Mouse (Mus musculus): ENCODE measurements at regions not wholly inside any gene's neighbourhood (a gene's known extent, or its start where the extent isn't known, plus 50 kb on each side); places are given as distances from the start of the nearest gene placed in this dataset.

DNA sequence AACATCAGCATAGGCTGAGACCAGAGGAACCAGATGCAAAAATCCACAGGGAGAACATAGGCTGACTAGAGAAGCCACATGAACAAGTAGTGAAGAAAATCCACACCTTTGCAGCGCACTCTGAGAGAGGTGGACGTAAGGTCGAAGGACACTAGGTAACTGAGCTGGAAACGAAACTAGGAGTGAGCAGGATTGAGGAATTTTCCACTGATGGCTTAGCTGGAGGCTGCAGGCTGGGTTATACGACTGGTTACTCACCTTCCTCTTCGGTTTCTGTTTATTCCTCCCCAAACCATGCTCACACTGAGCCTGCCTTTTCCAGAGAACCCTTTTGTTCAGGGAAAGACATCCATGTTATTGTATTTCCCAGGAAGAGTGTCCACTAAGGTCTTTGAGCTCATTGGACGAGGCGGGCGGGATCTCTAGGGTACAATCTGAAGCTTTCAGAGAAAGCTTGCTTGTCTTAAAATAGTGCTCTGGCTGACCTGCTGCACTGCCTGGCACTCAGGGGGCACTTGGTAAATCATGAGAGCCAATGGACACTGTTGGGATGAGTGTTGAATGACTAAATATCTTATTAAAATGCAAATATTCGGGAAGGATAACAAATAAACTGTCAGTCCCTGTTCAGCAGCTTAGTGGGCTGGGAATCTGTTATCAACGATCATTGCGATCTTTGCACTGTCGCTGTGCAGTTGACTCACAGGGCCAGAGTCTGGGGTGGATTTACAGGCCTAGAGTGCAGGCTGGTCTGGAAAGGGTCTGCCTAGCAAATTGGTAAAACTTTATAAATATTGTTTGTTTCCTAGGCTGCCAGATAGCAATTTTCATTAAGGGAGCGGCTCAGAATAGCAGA is 76.7 kb upstream of the Bbx start:
- no peak for DNase-seq (ENCODE audit: low spot score)
- Histone ChIP-seq H3K27me3 (ENCODE audit: insufficient read depth, poor library complexity, severe bottlenecking) (no peaks in the 10 kb centered on the region), H3K4me3 (no peak overlapping the region), H3K9me3 (no peaks in the 10 kb centered on the region), H3K27ac (no peak overlapping the region), H3K36me3 (no peaks in the 10 kb centered on the region), H3K4me1 (replicated peaks) (0 out of 2 replicates have a peak, but pooled peaks cover 6% of the 10 kb centered on the region)
- 76% methylated on average over 14 of the region's 14 CpGs for WGBS

DNA sequence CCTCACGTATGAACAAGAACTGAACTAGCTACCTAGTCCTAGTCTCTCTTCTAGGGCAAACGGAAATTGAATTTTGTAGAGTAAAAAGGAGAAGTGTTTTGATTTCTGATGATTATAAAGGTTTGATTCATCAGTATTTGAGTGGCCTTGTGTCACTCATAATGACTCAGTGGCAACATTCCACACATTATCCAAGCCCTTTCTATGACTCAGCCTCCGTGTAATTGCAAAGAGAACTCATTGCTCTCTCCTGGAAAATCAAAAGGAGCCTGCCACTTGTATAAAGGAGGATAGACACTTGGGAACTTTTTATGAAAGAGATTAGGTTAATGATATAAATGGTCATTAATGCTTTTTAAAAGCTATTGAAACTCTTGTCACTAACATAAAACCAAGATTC is 72.4 kb upstream of the Bbx start:
- WGBS = 73% methylated on average over 3 of the region's 3 CpGs
- 0 out of 2 replicates have a peak, but pooled peaks cover 6% of the 10 kb centered on the region for H3K4me1 ChIP-seq (replicated peaks)
- H3K27me3 ChIP-seq (ENCODE audit: insufficient read depth, poor library complexity, severe bottlenecking) = no peaks in the 10 kb centered on the region
- no peaks in the 10 kb centered on the region for H3K9me3 ChIP-seq
- H3K36me3 ChIP-seq = no peaks in the 10 kb centered on the region
- no peak overlapping the region for H3K4me3 ChIP-seq
- H3K27ac ChIP-seq = no peak overlapping the region
- no peak for DNase-seq (ENCODE audit: low spot score)

DNA sequence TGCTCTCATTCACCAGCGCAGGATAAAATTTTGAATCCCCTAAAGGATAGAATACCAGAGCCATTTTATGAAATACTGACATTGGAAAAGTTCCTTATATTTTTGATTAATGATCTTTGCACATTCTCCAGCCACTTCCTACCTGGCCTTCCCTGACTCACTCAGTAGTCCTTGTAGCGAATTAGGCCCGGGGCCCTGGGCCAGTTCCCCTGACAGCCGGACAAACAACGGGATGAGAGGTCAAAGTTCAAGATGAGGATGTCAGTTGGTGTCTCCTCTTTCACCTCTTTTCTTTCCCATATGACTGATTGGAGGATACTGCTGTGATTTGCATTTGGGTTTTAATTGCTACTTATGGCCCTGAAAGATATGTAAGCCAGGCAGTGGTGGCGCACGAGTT is 66.7 kb upstream of the Bbx start:
- Histone ChIP-seq H3K27me3 (ENCODE audit: insufficient read depth, poor library complexity, severe bottlenecking) (no peaks in the 10 kb centered on the region), H3K36me3 (no peaks in the 10 kb centered on the region), H3K27ac (no peak overlapping the region), H3K4me3 (no peak overlapping the region), H3K9me3 (no peaks in the 10 kb centered on the region), H3K4me1 (replicated peaks) (no peaks in the 10 kb centered on the region)
- DNase-seq (ENCODE audit: low spot score) = no peak
- WGBS = 71% methylated on average over 7 of the region's 7 CpGs

DNA sequence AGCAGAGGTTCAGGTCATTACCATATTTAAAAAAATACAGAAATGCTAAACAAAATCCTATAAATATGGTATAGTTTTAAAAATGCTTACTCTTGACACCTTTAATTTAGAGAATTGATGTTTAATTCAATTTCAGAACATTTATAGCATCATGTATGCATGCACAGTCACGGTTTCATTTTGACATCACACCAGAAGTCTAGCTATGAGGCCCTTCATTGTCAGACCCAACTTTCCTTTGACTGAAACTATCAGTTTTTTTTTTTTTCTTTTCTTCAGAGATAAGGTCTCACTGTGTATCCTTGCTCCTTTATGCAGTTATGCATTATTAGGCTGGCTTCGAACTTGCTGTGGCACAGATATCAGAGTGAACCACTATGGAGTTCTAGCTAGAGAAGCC is 61.5 kb upstream of the Bbx start:
- WGBS = 90% methylated on average over 2 of the region's 2 CpGs
- no peak for DNase-seq (ENCODE audit: low spot score)
- H3K9me3 ChIP-seq = no peaks in the 10 kb centered on the region
- no peaks in the 10 kb centered on the region for H3K36me3 ChIP-seq
- no peaks in the 10 kb centered on the region for H3K27me3 ChIP-seq (ENCODE audit: insufficient read depth, poor library complexity, severe bottlenecking)
- no peak overlapping the region for H3K27ac ChIP-seq
- H3K4me3 ChIP-seq = no peak overlapping the region
- no peaks in the 10 kb centered on the region for H3K4me1 ChIP-seq (replicated peaks)

DNA sequence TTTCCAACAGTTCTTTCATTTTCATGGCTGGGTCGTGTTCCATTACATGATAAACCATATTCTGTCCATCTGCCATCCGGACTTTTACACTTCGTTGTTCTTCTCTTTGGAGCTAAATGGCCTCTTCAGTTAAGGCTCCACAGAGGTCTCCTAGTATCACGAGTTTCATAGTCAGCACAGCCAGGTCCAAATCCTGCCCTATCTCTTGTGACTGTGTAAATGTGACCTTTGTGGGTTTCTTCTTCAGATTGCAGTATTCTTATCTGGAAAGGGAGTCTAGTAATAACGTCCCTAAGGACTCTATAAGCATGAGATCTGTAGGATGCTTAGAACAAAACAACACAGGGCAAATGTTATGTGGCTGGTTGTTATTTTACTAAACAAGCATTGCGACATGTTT is 57.1 kb upstream of the Bbx start:
- H3K27ac ChIP-seq = no peak overlapping the region
- no peak for DNase-seq (ENCODE audit: low spot score)
- no peaks in the 10 kb centered on the region for H3K36me3 ChIP-seq
- WGBS = 88% methylated on average over 6 of the region's 6 CpGs
- no peaks in the 10 kb centered on the region for H3K9me3 ChIP-seq
- H3K4me3 ChIP-seq = no peak overlapping the region
- no peaks in the 10 kb centered on the region for H3K27me3 ChIP-seq (ENCODE audit: insufficient read depth, poor library complexity, severe bottlenecking)
- no peaks in the 10 kb centered on the region for H3K4me1 ChIP-seq (replicated peaks)

DNA sequence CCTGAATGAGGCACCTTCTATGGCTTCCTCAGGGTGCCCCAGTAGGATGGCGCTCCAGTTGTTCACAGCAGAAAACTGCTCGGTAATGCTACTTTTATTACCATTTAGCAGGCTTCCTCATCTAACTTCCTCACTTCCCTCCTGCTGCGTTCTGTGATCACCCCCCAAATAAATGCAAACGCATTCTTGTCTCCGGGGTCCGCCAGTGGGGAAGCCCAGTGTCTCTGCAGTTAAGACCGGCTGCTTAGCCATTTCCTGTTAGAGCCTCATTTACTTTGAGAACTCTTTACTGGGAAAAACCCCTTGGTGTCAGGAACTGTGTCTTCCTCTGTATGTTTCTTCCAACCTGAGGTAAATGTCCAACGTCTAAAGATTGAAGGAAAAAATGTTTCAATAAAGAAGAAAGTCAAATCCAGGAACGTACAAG is 50.2 kb upstream of the Bbx start:
- Histone ChIP-seq H3K9me3 (no peaks in the 10 kb centered on the region), H3K36me3 (no peaks in the 10 kb centered on the region), H3K4me3 (no peak overlapping the region), H3K27me3 (ENCODE audit: insufficient read depth, poor library complexity, severe bottlenecking) (no peaks in the 10 kb centered on the region), H3K27ac (no peak overlapping the region), H3K4me1 (replicated peaks) (0 out of 2 replicates have a peak, but pooled peaks cover 5% of the 10 kb centered on the region)
- DNase-seq (ENCODE audit: low spot score) = no peak
- 31% methylated on average over 9 of the region's 9 CpGs for WGBS
